22 mouse cellular contexts compared by ENCODE assay signal in the genomic region with DNA sequence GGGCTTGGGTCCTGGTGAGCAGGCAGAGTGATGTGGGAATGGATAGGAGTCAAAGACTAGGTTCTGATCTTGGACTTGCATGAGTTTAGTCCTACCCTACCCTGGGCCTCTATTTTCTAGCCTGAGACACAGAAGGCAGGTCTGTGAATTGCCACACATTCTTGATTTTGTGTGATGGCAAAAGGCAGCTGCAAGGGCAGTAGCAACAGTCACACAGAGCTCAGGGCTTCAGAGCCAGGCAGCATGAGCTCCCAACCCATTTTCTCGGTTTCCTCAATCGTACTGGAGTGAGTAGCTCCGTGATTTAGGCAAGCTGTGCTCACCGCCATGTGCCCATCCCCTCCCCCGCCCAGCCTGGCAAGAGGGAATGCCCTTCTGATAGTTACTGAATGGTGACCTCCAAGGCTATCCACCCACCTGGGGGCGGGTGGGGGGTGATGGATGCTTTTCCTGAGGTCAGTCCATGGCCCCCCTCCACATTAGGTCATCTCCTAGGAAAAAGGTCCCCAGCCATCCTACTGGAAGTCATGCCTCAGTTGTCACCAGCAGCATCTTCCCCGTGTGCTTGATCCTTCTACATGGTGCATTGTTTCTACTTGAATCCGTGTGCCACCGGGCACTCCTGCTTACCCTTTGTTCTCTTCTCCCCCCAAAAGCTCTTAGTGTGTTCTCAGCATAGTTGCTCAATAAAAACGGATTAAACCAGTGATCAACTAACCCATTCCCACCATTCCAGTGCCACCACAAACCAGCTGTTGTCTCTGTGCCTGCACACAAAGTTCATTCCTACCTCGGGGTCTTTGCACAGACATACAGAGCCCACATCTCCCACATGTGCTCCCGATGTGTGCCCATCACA.
"Had no signal": no experiment of that assay in that cellular context is flagged by ENCODE, and none has a peak within 500 bp of the region (broad histone marks: within the 10 kb centered on the region; RNA-seq: fewer than 3 reads in every experiment).

No protein-coding gene starts in this region.

- DNase-seq: gastrocnemius, adult 2 months; gastrocnemius, postnatal 14 days; gastrocnemius, postnatal 36 days; heart, adult 18-20 months; heart, postnatal 10 days; kidney, adult 18-20 months; kidney, adult 8-10 months; kidney, postnatal 10 days; kidney, postnatal 25 days; kidney, postnatal 4 days; liver had no signal

- H3K4me2 ChIP-seq: heart, embryonic 12.5 days; hindbrain, embryonic 13.5 days; hindbrain, embryonic 15.5 days; limb, embryonic 12.5 days; liver, embryonic 11.5 days had no signal

- H3K36me3 ChIP-seq: heart, embryonic 10.5 days; heart, embryonic 12.5 days; hindbrain, embryonic 13.5 days; hindbrain, embryonic 15.5 days; limb, embryonic 10.5 days; limb, embryonic 12.5 days had no signal

- H3K4me3 ChIP-seq: gastrocnemius, adult 2 months; heart, embryonic 10.5 days; heart, embryonic 12.5 days; hindbrain, embryonic 13.5 days; hindbrain, embryonic 15.5 days; layer of hippocampus, adult 2 months; left cerebral cortex, adult 2 months; limb, embryonic 10.5 days; limb, embryonic 12.5 days had no signal

- ATAC-seq: hindbrain, postnatal 0 days; intestine, embryonic 16.5 days had no signal

- H3K27ac ChIP-seq: gastrocnemius, adult 2 months; heart, embryonic 10.5 days; hindbrain, embryonic 13.5 days; hindbrain, embryonic 15.5 days; hindbrain, postnatal 0 days; layer of hippocampus, adult 2 months; left cerebral cortex, adult 2 months; limb, embryonic 10.5 days; limb, embryonic 12.5 days had no signal

- H3K9me3 ChIP-seq: heart, embryonic 12.5 days; hindbrain, embryonic 15.5 days had no signal

- H3K27me3 ChIP-seq: heart, embryonic 12.5 days; hindbrain, embryonic 13.5 days; hindbrain, embryonic 15.5 days; limb, embryonic 12.5 days had no signal

- H3K9ac ChIP-seq: heart, embryonic 12.5 days; hindbrain, embryonic 13.5 days; hindbrain, embryonic 15.5 days; limb, embryonic 12.5 days had no signal
